Mouse (Mus musculus): ENCODE measurements around the gene Ncam1.

Ncam1 gene

DNA sequence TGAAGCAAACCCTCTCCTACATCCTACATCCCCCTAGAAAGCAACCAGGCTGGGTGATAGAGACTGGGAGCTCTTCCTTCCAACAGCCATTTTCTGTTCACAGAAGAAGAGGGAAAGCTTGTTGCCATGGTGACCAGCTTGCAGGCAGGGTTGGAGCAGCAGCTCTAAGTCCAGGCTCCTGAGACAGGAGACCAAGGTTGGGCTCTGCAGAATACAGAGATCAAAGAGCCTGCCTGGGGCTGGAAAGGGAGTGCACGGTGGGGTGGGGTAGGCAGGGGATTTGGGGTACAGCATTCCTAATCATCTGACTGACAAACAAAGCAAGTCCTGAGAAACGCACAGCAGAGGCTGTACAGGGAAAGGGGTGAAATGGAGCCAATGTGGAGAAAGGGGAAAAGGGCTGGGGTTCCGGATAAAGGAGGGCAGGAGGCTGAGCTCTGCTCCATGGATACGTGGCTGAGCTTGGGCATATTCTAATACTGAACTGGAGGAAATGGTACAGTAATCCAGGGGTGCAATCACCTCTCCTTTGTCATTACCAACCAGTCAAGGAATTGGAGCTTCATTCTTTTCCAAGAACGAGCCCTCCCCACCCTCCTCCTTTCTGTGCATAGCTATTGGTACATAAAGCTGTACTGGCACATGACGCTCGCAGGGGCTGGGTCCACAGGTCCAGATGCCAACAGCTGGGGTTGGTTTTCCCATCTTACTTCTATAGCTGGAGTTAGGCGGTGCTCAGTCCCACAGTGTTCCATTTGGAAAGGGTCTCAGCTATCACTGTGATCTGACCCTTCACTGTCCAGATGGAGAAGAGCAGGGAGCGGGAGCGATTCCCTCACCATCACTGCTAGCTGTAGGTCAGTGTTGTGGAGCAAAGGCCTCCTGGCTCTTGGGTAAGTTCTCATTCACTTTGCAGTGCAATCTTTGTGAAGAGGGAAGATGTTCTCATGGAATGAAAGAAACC lies 227.7 kb downstream of the Ncam1 start:
- in situ Hi-C loops (cut with MboI, MseI) = no loop called here

- in situ Hi-C loops (cut with MboI, MseI) = no loop called here
These were observed 228.6 kb downstream of the Ncam1 start for GRCm38 (mm10) chr9:49570033-49570660.

- in situ Hi-C loops (cut with MboI, MseI) = no loop called here
These were observed 232.9 kb downstream of the Ncam1 start for GRCm38 (mm10) chr9:49565846-49566245.

- in situ Hi-C loops (cut with MboI, MseI) = no loop called here
These were observed 239.8 kb downstream of the Ncam1 start for GRCm38 (mm10) chr9:49558941-49559340.

DNA sequence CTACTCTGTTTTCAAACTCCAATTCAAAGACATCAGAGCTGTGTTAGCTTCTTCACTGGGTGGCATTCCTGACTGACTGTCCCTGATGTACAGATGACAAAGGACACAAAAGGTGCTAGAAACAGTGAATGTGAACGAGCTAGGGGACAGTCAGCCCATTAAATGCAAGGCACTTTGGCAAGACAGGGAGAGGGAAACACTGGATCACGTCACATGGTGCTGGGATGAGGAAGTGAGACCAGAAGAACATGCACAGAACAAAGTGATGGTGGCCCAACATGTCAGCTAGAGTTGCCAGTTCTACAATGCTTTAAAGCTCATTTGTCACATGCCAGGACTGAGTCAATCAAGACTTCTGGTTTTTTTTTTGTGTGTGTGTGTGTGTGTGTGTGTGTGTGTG lies 247.4 kb downstream of the Ncam1 start:
- in situ Hi-C loops (cut with MboI, MseI) = no loop called here

GRCm38 (mm10) chr9:49542593-49542992 lies 256.1 kb downstream of the Ncam1 start:
- in situ Hi-C loops (cut with MboI, MseI) = no loop called here

DNA sequence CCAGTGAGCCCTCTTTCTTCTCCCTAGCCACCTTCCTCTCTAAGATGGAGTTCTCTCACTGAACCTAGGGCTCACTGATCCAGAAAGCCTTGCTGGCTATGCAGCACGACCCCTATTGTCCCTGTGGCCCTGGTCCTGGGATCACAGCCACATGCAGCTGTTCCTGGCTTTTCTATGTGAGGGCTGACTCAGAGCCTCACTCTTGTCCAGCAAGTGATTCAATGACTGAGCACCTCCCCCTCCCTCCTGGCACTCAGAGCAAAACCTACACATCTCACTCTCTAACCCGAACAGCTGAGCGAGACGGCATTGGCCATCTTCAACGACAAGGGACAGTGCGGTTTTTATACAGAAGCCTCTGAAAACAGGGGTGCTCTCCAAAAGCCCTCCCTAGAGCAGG lies 260.9 kb downstream of the Ncam1 start:
- in situ Hi-C loops (cut with MboI, MseI) = no loop called here

DNA sequence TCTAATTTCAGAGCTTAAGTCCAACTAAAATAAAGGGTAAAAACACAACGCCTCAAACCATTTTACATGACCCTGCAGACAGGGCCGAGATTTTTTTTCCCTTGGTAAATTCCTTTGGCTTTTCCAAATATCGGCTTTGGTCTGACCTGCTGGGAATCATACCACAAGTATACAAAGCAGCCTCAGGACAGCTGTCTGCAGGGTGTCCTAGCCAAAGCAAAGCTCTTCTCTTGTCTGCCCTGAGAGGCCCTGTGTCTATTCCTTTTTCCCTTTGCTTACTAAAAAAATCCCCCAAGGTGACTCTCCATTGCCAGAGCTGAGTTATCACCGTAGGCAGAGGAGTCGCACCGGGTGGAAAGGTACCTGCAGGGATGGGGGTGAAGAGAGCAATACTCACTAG lies 262.1 kb downstream of the Ncam1 start:
- in situ Hi-C loops (cut with MboI, MseI) = no loop called here

DNA sequence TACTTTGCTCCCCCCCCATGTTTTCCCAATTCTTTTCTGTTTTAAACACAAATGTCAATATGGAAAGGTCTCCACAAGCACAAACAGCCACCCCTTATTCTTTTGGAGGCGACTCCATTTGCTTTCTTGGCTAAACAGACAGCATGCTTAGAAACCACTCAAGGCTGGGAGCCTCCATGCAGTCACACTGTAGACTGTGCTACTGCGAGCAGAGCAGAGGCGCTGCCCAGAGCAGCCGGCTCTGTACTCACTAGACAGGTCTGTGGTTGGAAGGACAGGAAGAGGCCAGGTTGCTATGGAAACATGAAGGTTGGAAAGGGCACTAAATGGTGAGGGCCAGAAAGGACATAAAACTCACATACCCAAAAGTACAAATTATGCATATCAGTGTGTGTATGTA lies 263.8 kb downstream of the Ncam1 start:
- in situ Hi-C loops (cut with MboI, MseI) = no loop called here

GRCm38 (mm10) chr9:49533912-49534491 lies 264.7 kb downstream of the Ncam1 start:
- in situ Hi-C loops (cut with MboI, MseI) = no loop called here

GRCm38 (mm10) chr9:49533455-49533854 lies 265.3 kb downstream of the Ncam1 start:
- in situ Hi-C loops (cut with MboI, MseI) = no loop called here

DNA sequence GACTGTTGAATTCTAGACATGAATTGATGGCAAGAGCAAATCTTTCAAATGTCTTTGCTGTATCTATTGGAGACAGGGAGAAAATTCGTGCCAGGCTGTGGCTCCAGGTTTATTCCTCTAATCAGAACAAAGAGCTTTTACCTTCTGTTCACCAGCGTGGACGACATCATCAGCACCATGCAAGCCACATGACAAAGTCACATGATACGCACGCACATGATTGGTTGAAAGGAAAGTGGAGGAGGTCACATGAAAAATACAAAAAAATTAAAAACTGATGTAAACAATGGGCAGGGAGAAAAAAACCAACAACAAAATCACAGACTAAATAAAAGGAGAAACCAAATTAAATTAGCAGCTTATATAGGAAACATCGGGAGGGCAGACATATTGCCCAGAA lies 266.9 kb downstream of the Ncam1 start:
- in situ Hi-C loops (cut with MboI, MseI) = no loop called here

DNA sequence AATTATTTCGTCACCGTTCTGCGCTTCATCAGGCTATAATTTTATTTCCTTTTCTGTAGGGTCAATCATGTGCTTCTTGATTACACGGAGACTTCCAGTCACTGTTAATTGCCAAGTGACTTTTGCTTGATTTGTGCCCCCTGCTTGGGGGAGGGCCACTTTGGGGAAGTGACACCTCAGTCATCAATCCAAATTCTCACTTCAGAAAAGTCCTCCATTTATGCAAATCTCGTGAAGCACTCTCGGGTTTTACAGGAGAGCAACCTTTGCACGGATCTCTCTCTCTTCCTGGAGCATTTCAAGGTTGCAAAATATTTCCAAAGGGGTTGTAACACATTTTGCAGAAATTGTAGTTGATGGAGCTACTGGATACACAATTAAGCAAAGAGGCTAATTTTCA lies 267.5 kb downstream of the Ncam1 start:
- in situ Hi-C loops (cut with MboI, MseI) = no loop called here

DNA sequence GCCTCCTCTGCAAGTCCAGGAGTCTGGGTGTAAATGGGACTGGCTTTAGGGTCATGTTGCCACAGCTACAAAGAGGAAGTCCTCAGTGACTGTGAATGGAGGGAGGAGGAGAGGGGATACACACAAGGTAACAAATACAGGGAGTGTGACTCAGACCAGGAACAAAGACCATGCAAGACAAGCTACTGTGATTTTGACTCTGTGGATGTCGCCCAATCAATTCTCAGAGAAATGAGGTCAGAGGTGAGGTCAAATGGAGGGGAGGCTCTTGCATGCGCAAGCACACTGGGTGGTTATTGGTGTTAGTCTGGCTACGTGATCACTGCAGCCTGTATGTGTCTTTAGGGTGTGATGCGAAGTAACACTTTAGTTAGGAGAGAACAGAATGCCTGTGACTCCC lies 268.0 kb downstream of the Ncam1 start:
- in situ Hi-C loops (cut with MboI, MseI) = no loop called here

- in situ Hi-C loops (cut with MboI, MseI) = no loop called here
These were observed 269.3 kb downstream of the Ncam1 start for GRCm38 (mm10) chr9:49529366-49529959.

DNA sequence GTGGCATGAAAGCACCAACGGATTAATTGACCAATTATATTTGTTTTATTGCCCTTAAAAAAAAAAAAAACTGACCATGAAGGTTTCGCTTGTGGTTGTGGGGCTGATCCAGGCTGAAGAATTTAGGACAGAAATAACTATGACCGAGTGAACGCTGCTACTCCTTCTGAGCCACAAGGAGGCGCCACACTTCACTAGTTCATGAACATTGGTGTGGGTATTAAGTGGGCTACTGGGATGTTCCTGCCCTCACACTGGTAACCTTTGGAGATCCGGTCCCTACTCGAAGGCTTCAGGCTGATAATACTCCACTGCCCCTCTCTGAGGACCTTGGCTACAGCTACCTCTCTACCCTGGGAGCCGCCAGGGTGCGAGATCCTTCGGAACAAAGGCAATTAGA lies 269.8 kb downstream of the Ncam1 start:
- in situ Hi-C loops (cut with MboI, MseI) = no loop called here

DNA sequence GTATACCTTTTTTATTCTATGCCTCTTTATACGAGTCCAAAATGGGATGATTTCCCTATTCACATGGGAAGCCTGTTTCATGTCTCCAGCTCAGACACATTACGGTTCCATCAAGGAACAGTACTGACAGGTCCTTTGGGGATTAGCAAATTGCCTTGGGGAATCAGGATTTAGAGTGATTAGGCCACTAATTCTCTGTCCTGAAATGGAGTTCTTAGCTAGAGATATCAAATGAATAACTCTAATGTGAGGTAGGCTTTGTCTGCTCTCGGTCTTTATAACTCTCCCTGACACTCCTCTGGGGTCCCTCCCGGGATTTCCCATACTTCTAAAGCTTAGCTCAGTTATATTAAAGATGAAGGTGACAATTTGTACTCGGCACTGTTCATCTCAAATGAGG lies 270.7 kb downstream of the Ncam1 start:
- in situ Hi-C loops (cut with MboI, MseI) = no loop called here

DNA sequence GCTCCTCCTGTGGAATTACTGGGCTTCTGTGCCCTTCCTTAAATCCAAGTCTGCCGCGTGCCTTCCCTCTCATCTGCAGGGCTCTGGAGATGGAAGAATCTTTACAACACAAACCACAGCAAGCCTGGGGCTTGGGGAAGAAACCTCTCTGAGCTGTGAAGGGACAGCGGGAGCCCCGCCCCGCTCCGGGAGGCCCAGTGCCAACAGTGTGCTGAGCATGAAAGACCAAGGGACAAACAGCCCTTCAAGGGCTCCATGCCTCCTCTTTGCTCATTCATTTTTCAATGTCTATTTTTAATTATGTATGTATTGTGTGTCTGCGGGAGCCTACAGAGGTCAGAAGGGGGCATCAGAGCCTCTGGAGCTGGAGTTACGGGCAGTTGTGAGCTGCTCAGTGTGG lies 271.4 kb downstream of the Ncam1 start:
- in situ Hi-C loops (cut with MboI, MseI) = no loop called here

GRCm38 (mm10) chr9:49524721-49525120 lies 274.0 kb downstream of the Ncam1 start:
- in situ Hi-C loops (cut with MboI, MseI) = no loop called here

GRCm38 (mm10) chr9:49523881-49524280 lies 274.8 kb downstream of the Ncam1 start:
- in situ Hi-C loops (cut with MboI, MseI) = no loop called here

- in situ Hi-C loops (cut with MboI, MseI) = no loop called here
These were observed 284.4 kb downstream of the Ncam1 start for GRCm38 (mm10) chr9:49514306-49514705.

- in situ Hi-C loops (cut with MboI, MseI) = no loop called here
These were observed 288.1 kb downstream of the Ncam1 start for GRCm38 (mm10) chr9:49510666-49511065.
